Mouse (Mus musculus) cerebellum, adult (tissue): ENCODE results near the gene Slc22a6.

Experiments
- ATAC-seq: cut with Nextera tagmentation; 2 replicates; pipeline ENCODE4 v1.9.2; 2017; ENCODE audit warnings: mild to moderate bottlenecking, moderate library complexity, mixed read lengths; ENCODE audit not compliant: insufficient number of reproducible peaks, low FRiP score, low TSS enrichment

Gene Slc22a6

GRCm38 (mm10) chr19:8673336-8674063 is 55.7 kb downstream of the Slc22a6 start:
- ATAC-seq, result no peak
